Mouse (Mus musculus): ENCODE data around the gene Cyp1b1.

Cyp1b1 gene

GRCm38 (mm10) chr17:79714931-79715637 lies at the start of gene Cyp1b1:
Cyp1b1 (minus strand) TSS chr17:79715061.
- DNase-seq (ENCODE audit: low read depth), result peak; percentile 53

- DNase-seq (ENCODE audit: low read depth), result no peak
Measured at GRCm38 (mm10) chr17:79761841-79762240, 47.0 kb upstream of the Cyp1b1 start.

- no peak for DNase-seq (ENCODE audit: low read depth)
Measured at GRCm38 (mm10) chr17:79753831-79754230, 39.0 kb upstream of the Cyp1b1 start.

- no peak for DNase-seq (ENCODE audit: low read depth)
Measured at GRCm38 (mm10) chr17:79752836-79753235, 38.0 kb upstream of the Cyp1b1 start.

GRCm38 (mm10) chr17:79751661-79752191 lies 36.9 kb upstream of the Cyp1b1 start:
- peak; percentile 34 for DNase-seq (ENCODE audit: low read depth)

GRCm38 (mm10) chr17:79749647-79750046 lies 34.8 kb upstream of the Cyp1b1 start:
- no peak for DNase-seq (ENCODE audit: low read depth)

GRCm38 (mm10) chr17:79746954-79747353 lies 32.1 kb upstream of the Cyp1b1 start:
- no peak for DNase-seq (ENCODE audit: low read depth)

- DNase-seq (ENCODE audit: low read depth), result peak; percentile 89
Measured at GRCm38 (mm10) chr17:79746146-79746591, 31.3 kb upstream of the Cyp1b1 start.

- DNase-seq (ENCODE audit: low read depth), result peak; percentile 58
Measured at GRCm38 (mm10) chr17:79745051-79745731, 30.3 kb upstream of the Cyp1b1 start.

GRCm38 (mm10) chr17:79743507-79743906 lies 28.6 kb upstream of the Cyp1b1 start:
- DNase-seq (ENCODE audit: low read depth), result no peak

GRCm38 (mm10) chr17:79742635-79743034 lies 27.8 kb upstream of the Cyp1b1 start:
- DNase-seq (ENCODE audit: low read depth), result no peak

GRCm38 (mm10) chr17:79738847-79739498 lies 24.1 kb upstream of the Cyp1b1 start:
- DNase-seq (ENCODE audit: low read depth), result peak; percentile 80

GRCm38 (mm10) chr17:79737598-79737997 lies 22.7 kb upstream of the Cyp1b1 start:
- DNase-seq (ENCODE audit: low read depth), result peak; percentile 36

GRCm38 (mm10) chr17:79733039-79733438 lies 18.2 kb upstream of the Cyp1b1 start:
- DNase-seq (ENCODE audit: low read depth), result no peak

- DNase-seq (ENCODE audit: low read depth), result peak; percentile 82
Measured at GRCm38 (mm10) chr17:79730988-79731387, 16.1 kb upstream of the Cyp1b1 start.

- peak; percentile 34 for DNase-seq (ENCODE audit: low read depth)
Measured at GRCm38 (mm10) chr17:79728585-79729503, 14.0 kb upstream of the Cyp1b1 start.

GRCm38 (mm10) chr17:79728053-79728584 lies 13.3 kb upstream of the Cyp1b1 start:
- DNase-seq (ENCODE audit: low read depth), result no peak

- DNase-seq (ENCODE audit: low read depth), result peak; percentile 49
Measured at GRCm38 (mm10) chr17:79726613-79727012, 11.8 kb upstream of the Cyp1b1 start.

GRCm38 (mm10) chr17:79720681-79721080 lies 5.8 kb upstream of the Cyp1b1 start:
- no peak for DNase-seq (ENCODE audit: low read depth)

- peak; percentile 86 for DNase-seq (ENCODE audit: low read depth)
Measured at GRCm38 (mm10) chr17:79715649-79716143, 835 bp upstream of the Cyp1b1 start.

GRCm38 (mm10) chr17:79714368-79714895 lies 429 bp downstream of the Cyp1b1 start:
- DNase-seq (ENCODE audit: low read depth), result peak; percentile 48

Data from NIH3T3 (cell line).